Mouse (Mus musculus) adrenal gland, adult (tissue): ENCODE measurements around the gene Alk.
A peak's percentile ranks its signal among the peaks of the same experiment; 100 is the strongest.
"Not testable (repeated sequence)": the region's sequence is repeated elsewhere in the genome, so short reads cannot be mapped to it uniquely, and the experiment has no call there.

Experiments
- DNase-seq, 2 experiments: peaks; one replicate each; pipeline ENCODE4 v3.0.0; 2022 to 2023; ENCODE audit warnings: low spot score in 1 of 2; ENCODE audit not compliant: inconsistent age in 2 of 2

Gene Alk

DNA sequence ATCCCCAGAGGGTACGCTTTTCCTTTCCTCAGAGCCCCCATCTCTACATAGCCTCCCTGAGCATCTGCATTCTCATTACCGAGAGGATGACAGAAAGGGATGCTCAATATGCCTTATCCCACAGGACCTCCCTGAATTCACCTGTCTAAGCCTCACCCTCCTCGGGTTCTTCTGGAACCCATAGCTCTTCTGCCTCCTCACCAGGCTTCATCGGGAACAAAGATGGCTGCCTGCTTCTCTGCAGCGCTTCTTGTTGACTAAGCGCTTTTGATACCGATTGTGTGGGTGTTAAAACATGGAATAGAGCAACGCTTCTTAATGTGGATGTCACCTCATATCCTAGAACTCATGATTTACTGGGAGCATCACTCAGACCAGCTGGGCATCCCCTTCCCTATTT lies 75.9 kb downstream of the Alk start:
- no peak for DNase-seq

DNA sequence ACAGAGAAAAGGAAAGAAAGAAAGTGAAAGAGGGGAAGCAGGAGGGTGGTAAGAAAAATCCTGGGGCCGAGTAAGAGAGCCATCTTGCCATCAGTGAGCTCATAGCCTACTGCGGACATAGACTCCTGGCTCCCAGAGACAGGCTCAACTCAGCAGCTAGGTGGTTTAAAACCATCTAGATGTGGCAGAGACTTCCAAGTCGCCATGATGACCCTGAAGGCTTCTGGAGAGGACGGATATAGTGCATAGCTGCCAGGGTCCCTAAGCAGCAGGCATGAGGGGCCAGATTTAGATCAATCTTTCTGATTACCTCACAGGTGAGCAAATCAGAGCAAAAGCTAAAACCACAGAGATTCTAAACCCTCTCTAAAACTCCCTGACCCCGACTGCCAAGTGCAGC lies 76.9 kb downstream of the Alk start:
- DNase-seq, result no peak

DNA sequence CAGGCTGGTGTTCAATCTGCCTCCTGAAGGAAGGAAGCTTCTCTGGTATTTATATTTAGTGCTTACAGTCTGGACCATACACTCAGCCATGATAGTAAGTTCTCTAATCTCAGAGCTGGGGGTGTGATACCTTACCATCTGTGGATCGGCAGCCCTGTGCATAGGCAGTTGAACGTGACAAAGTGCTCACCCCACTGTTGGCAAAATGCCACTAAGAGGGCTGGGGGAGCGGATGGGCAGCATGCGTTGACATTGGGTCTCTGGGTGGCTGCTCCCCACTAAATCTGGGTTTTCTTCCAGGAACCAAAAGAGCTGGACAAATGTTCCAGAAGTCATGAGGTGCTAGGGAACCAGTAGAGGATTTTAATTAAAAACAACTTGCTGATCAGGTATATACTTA lies 78.1 kb downstream of the Alk start:
- no peak for DNase-seq

DNA sequence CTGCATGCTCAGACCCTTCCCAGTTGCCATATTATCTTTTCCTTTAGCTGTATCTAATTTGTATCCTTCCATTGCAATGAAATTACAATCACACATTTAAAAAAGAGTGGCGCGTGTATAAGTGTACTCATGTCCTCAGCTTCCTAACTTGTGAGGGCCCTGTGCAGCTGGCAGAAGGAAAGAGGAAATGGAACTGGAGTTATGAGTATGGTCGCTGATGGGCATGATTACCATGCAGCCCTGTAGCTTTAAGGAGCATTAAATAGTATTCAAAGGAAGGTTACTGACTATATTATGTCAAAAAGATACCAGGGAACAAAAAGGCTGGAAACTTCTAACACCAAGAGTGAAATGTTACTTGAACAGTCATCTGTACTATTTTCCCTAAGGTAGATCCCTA lies 79.6 kb downstream of the Alk start:
- DNase-seq, result no peak

DNA sequence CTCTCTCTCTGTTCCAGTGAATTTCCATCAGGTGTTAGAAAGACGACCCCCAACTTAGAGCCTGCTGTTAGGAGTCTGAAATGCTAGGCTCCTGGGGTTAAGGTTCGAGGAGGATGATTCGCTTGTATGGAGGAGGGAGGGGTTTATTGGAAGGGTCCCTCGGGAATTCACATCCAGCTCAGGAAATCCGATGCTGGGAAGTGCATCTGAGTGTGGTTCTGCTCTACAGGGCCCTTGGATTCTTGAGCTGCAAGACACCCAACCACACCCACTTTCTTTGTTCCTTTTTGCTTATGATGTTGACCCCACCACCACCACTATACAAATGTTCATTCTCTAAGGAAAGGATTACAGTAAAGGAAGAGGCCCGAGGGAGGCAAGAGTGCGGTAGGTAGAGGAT lies 81.4 kb downstream of the Alk start:
- DNase-seq, result no peak

DNA sequence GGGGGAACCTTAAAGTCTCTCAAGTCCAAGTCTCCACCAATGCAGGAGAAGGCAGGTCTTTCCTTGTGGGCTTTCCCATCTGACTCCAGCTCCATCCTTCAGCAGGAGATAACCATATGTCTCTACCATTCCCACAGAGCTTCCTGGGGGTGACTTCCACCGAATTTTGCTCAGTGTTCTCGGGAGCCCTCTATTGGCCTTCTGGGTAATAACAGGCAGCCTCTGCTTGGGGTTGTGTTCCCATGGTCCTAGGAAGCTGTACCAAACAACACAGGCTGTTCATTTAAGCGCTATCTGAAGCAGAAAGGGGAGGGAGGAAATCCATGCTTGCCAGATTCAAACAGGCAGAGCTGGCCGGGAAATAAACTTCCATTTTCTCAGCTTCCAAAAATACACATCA lies 82.0 kb downstream of the Alk start:
- peak; percentile 29 to 70 for DNase-seq

DNA sequence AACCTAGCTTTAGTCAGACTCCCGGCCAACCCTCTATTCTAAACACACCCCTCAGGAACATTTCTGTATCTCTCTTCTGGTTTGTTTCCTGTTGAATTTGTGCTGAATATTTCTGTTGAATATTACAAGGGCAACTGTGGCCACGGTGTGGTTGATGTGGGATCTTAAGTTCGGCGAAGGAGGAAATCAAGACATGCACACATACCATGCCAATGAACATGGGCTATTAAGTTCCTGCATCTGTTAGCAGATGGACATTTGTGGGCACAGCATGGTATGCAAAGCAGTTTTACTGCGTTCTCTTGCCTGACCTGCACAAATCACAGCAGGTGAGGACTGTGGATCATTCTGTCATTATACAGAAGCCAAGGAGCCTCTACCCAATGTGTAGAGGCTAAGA lies 83.1 kb downstream of the Alk start:
- no peak for DNase-seq

DNA sequence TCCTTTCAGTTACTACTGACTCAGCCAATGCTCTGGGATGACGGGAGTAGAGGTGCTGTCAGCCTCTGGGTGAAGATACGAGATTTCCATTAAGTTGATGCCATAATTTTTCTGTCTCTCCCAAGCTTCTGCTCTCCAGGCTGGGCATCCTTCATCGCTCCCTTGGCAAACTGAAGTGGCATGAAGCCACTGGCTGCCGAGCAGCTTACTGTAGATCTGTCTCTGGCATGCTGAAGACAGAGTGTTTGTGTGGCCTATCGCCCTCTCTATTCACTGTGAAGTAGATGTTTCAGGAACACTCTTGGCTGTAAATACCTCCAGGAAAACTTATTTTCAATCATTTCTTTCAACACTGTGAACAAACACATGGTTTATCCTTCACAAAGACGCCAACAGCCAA lies 93.7 kb downstream of the Alk start:
- no peak for DNase-seq

DNA sequence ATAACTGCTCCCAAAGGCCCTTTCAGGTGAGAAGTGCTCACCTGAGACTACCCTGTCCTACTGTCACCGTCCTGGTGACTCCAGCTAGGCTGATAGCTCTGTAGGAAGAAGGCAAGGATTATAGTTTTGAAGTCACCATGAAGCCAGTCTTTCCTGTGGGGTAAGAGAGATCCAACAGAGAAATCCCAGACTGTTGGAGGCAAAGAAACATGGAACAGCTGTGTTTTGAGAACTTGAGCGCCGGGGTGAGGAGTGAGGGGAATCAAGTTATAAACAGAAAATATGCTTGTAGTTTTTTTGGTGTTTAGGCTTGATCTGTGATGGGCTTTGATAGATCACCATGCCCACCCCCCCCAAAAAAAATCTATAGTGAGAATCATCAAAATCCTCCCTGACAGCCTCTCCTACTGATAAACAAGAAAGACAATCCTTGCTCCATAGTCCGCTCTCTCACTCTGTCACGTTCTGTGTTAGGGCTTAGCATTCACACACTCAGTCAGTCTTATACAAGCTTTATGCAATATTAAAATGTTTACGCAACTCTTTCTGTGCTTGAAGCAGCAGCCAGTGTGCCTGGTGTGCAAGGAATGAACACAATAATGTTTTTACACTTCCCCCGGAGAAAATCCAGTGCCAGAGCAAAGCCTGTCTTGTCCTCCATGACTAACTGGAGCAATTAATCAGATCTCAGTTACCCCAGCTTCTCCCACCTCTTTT lies 95.6 kb downstream of the Alk start:
- no peak for DNase-seq

DNA sequence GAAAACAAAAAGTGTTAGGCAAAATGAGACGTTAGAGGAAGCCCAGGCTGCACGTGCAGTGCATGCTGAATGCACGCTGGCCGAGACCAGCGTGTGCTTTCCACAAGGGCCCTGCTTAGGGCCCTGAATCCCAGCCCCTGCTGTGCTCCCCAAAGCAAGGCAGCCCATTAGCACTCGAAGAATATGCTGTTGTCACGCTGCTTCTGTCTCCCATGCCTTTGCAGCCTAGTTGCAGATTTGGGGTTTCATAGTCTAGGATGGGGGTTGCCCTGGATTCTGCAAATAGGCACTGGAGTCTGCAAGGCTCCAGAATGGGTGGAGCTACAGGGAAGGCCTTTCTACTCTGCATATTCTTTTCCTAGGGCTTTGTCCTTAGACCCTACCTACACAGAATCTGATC lies 99.2 kb downstream of the Alk start:
- DNase-seq, result no peak

DNA sequence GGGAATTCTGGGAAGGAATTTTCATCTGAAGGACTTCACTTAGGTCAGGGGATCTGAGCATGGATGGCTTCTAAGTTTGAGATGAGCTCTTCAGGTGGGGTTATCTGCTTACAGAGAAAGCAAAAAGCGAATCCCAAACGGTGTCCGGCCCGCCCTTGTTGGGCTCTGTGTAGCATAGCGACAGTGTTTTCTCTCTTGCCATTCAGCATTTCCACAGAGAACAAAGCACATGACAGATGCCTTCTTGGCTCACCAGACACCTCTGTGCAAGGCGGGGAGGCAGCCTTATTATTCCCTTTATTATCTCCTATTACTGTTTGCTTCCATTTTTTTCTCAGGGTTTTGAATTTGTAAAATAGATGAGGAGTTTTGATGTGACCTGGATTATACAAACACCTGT lies 99.8 kb downstream of the Alk start:
- no peak for DNase-seq

DNA sequence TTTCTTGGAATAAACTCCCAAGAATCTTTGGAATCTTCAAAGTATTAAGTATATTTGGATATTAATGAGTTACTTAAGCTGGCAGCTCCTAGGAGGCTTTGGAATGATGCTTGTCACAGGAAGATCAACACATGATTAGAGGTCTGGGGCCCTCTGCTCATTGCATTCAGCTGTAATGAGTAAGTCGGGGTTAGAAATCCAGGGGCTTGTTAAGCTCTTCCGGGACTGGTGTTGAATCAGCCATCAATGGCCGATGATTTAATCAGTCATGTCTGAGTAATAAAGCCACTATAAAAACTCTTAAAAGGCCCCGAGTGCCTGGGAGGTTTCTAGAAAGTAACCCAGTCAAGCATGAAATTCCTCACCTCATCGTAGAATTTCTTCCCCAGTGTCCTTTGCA lies 109.0 kb downstream of the Alk start:
- no peak for DNase-seq

DNA sequence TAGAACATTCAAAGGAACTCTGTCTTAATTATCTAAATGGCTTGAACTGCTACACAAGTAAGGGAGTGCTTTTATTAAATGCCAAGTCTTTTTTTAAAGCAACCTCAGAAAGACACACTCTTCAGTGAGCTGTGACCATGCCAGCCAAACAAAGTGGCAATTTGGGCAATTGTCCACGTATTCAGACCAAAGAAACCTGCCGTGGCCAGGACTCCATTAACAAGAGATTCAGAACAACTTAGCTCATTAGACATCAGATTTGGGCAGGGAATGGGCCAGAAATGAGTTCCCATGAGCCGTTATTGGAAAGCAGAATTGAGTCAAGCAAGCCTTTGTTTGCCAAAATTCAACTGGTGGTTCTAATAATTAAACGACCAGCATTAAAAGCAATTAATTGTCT lies 118.8 kb downstream of the Alk start:
- no peak for DNase-seq

DNA sequence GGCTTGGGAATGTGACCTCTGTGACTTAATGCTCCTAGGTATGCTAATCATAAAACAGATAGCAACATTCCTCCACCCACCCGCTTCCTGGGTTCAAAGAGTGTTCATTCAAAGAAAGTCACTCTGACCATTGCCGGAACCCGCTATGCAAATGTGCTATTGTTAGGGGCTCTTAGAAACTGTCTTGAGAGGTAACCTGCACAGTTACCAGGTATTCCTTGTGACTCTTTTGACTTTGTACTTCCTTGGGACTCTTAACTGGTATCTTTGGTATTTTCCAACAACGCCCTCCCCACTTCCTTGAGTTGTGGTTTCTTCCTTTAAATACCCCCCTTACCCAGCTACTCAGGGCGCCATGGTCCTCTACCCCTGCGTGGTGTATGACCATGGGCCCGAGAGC lies 125.2 kb downstream of the Alk start:
- DNase-seq, result not testable (repeated sequence)

DNA sequence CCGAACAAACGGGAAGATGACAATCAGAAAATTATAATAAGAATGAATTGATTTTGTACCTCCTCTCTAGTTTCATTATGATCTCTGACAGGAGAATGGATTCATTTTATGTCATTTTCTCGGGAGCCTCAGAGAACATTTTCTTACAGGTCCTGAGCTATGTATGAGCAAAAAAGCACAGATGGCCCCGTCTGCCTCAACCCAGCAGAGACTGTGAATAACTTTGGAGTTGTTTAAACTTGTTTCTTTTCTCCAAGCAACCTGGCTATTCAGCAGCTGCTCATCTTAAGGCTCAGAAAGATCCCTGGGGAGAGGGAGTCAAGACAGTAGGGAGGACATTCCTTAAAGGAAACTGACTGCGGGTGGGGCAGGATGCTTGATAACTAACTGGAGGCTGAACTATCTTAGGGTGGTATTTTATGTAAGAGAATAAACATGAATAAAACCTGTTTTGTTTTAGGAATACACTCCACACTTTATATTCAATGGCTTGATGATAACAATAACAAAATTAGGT lies 126.5 kb downstream of the Alk start:
- no peak for DNase-seq

DNA sequence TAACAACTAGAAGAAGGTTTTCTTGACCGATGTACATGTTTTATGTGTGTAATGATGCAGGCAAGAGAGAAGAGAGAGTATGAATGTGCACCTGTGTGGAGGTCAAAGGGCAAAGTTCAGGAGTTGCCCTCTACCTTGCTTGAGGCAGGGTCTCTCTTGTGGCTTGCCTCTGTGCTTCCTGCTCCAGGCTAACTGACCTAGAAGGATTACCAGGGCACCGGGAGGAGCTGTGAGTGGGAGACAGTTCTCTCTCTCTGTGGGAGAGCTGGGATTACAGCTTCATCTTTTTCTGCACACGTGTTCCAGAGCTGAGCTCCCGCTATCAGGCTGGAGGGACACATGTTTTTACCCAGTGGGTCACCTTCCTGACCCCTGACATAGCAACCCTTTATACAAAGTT lies 127.5 kb downstream of the Alk start:
- DNase-seq, result no peak

DNA sequence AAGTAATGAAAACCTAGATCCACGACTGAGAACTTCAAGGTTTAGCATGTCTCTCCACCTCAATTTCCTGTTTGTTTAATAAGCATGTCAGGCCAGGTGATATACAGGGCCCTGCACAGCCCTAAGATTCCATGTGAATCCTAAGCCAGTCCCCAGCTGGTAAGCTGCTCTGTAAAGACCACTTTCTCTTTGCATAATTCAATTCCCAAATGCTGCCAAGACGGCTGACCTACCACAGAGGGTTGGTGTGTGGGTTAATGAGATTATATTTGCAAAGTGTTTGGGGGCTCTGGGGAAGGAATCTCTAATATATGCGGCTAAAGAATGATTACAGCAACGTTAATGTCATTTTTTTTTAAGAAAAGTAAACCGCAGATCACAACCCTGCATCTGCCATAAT lies 130.3 kb downstream of the Alk start:
- no peak for DNase-seq

DNA sequence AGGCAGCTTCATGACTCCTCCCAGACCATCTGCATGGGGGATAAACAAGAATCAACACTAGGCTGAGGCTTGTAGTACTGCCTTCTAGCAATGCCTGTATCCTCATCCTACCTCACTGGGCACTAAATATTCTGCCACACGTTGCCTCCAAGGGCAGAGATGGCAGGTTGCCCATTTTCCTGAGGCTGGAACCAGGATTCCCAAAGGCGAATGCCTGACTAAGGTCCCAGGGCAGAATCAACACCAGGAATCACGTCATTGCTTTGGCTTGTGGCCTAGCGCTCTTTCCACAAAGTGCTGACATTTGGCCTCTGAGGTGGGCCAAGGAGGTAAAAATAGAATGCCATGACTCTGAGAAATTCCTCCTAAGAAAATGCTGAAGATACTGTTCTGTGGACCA lies 155.9 kb downstream of the Alk start:
- DNase-seq, result peak; percentile 29 to 53

DNA sequence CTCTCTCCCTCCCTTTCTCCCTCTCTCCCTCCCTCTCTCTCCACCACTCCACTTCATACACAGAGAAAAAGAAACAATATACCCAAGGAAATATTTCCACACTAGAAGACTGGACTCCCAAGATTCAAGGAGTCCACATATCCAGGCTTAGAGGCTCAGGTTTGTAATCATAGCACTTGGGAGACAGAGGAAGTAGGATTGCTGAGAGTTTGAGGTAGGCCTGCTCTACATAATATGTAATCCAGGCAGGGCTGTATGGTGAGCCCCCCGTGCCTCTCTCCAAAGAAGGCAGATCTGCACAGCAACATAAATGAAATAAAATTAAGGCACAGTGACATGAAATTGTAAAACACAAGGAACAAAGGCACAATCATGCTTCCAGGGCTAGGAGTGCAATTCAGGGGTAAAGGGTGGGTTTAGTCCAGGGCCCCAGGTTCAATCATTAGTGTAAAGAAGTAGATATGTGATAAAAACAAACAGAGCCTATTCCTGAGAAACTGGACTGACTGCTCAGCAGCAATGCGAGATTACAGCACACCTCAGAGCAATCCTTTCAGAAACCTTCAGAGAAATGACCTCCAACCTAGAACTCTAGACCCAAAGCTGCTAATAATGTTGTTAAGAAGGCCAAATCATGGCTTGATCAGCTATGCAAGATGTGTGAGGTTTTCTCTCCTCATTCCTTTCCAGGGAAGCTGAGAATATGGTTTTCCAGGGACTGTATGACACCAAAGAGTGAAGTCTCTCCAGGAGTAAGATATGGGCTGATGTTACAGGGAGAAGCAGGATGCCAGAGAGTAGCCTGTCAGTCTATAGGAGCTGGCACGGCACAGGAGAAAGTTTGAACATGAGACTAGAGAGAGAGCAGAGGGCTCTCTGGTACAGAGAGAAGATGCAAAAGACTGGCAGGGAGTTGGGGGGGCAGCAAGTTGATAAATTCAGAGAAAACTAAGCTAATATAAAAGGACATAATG lies 158.9 kb downstream of the Alk start:
- no peak for DNase-seq

DNA sequence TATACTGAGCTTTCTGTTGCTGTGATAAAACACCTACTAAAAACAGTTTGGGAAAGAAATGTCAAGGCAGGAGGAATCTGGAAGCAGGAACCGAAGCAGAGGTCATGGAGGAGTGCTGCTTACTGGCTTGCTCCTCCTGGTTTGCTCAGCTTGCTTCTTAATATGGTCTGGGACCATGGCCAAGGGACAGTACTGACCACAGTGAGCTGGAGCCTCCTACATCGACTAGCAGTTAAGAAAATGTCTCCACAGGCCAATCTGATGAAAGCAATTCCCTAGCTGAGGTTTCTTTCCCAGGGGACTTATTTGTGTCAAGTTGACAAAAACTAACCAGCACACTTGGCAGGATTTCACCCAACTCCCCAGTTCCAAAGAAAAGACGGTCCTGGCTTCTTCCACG lies 187.0 kb downstream of the Alk start:
- no peak for DNase-seq

DNA sequence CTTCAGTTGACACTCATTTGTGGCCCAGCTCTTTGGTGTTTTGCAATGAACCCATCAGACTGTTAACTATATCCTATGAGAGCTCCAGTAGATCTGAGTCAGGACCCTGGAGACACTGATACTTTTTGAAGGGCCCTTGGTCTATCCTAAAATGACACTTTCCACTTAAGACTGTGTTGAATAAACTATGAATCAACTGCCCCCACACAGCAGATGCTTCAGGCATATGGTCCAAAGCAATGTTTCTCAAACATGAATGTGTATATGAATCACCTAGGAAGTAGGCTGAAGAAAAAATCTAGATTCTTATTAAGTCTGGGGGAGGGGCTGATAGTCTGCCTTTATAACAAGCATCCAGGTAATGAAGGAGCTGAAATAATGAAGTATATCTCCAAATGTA lies 189.8 kb downstream of the Alk start:
- no peak for DNase-seq

DNA sequence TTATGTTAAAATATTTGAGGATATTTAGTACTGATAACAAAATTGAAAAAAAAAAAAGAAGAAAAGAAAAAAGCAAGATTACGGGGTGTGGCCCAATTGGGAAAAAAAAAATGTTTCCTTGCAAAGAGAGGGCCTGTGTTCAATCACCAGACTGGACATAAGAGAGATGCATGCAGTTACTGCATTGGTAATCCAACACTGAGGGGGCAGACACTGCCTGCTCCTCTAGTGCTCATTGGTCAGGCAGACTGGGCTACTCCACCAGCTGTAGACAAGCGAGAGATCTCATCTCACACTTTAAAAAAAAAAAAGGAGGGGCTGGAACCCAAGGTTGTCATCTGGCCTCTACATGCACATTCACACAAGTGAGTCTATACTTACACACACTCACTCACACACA lies 199.6 kb downstream of the Alk start:
- no peak for DNase-seq
